Mouse (Mus musculus): ENCODE results near the gene Actr1b. TPM values are rescaled to one million over a fixed set of nuclear protein-coding genes. Genes with fewer than 3 reads are reported as not detected.

The Actr1b gene
- polyA plus RNA-seq (2012), result 99.1 and 103 TPM in 2 replicates

DNA sequence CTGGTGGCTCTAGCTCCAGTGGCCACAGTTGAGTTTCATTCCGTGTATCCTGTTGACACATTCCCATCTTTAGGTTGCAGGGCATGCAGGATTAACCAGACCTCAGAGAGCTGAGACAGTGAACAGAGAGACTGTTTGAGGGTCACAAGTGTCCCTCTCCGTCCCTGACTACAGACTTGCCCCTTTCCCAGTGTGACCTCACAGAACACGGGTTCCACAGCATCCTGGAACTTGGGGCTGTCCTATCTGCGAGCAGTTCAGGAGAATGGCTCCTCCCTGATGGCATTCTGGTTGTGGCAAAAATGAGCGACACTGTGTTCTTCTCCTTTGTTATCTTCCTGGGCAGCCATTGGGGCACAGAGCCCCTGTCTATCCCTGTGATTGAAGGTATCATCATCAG lies at the start of gene Actr1b:
Actr1b (minus strand) TSS at position 112 of the 400 bp plus-strand sequence.
- no peak for TF ChIP-seq GATA1 (IDR thresholded peaks at IDR 0.05; ENCODE audit: low read length)

GRCm38 (mm10) chr1:36761568-36761967 lies 47.3 kb upstream of the Actr1b start, which contains the start of gene Zap70:
Zap70 (plus strand) TSS chr1:36761798.
- TF ChIP-seq GATA1 (IDR thresholded peaks at IDR 0.05; ENCODE audit: low read length), result no peak

DNA sequence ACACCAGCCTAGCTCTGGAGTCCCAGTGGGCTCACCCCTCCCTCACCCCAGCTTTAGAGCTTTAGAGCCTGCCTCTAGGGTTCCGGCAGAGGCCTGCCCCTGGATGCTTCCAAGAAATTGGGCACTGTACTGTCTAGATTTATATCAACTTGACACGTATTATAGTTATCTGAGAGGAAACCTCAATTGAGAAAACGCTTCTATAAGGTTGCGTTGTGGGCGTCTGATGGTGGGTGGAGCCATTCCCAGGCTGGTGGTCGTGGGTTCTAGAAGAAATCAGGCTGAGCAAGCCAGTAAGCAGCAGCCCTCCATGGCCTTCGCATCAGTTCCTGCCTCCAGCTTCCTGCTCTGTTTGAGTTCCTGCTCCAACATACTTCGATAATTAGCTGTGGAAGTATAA lies 46.8 kb upstream of the Actr1b start:
- no peak for TF ChIP-seq GATA1 (IDR thresholded peaks at IDR 0.05; ENCODE audit: low read length)

GRCm38 (mm10) chr1:36760401-36760800 lies 46.2 kb upstream of the Actr1b start:
- no peak for TF ChIP-seq GATA1 (IDR thresholded peaks at IDR 0.05; ENCODE audit: low read length)

DNA sequence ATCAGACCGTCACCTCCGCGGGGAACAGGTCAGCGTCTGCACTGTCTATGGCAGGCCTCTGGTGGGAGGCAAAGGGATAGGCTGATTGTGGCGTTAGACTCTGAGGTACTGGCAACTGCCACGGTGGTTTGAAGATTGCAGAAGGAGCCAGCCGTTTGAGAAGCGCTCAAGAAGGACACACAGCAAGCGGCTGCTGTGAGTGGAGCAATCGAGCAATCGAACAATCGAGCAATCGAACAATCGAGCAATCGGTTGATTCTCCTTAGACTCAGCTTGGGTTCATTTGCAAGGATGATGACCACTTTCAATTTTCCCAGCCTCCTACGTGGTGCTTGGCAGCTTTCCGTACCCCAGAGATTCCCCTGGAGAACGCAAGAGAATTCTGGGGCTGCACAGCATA lies 44.9 kb upstream of the Actr1b start:
- no peak for TF ChIP-seq GATA1 (IDR thresholded peaks at IDR 0.05; ENCODE audit: low read length)

DNA sequence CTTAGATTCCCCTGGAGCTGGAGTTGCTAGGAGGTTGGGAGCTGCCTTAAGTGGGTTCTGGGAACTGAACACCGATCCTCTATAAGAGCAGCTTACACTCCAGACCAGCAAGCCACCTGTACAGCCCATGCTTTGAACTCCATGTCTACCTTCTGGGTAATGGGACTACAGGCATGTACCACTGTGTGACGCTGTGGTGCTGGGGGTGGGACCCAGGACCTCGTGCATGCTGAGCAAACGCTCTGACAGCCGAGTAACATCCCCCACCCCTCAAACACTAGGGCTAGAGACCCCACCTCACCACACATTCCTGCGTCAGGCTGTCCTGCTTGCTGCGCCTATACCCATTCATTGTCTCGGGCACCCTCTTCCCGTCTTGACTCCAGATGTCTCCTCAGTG lies 44.3 kb upstream of the Actr1b start:
- no peak for TF ChIP-seq GATA1 (IDR thresholded peaks at IDR 0.05; ENCODE audit: low read length)

- no peak for TF ChIP-seq GATA1 (IDR thresholded peaks at IDR 0.05; ENCODE audit: low read length)
Observed at GRCm38 (mm10) chr1:36753932-36754675, 39.9 kb upstream of the Actr1b start.

DNA sequence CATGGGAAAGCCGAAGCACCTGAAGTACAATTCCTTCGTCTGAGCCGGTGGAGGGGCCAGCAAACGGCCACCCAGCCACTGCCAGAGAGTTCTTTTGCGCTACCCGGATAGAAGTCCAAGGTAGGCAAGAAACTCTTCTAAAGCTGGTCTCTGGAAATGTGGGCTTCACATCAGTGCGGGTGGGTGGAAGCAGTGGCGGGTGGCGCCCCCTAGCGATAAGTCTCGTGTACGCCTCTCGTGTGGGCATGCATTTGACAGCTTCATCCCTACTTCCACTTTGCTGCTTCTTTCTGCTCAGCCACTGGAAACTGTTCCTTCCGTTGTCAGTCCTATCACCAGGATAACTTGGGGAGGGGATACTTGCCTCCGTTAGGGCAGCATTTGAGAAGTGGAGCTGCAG lies 32.2 kb upstream of the Actr1b start:
- no peak for TF ChIP-seq GATA1 (IDR thresholded peaks at IDR 0.05; ENCODE audit: low read length)

DNA sequence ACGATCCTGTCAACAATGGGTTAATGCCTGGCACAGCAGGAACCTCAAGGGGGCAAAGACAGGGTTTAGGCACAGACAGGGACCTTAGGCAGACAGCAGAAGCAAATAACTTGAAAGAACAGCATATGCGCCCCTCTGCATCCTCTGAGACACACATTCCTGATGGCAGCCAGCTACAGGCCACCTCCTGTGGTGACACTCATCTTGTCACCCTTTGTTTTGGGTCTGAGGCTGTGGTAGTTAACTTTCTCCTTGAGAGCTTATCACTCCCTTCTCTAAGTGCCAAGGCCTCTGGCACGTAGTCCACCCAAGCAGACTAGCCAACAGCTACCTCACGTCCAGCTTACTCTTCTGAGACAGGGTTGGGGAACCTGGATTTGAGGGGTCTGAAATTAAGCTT lies 31.4 kb upstream of the Actr1b start:
- no peak for TF ChIP-seq GATA1 (IDR thresholded peaks at IDR 0.05; ENCODE audit: low read length)

- TF ChIP-seq GATA1 (IDR thresholded peaks at IDR 0.05; ENCODE audit: low read length), result no peak
Observed at GRCm38 (mm10) chr1:36744268-36744944, 30.2 kb upstream of the Actr1b start.

GRCm38 (mm10) chr1:36743046-36743445 lies 28.8 kb upstream of the Actr1b start:
- TF ChIP-seq GATA1 (IDR thresholded peaks at IDR 0.05; ENCODE audit: low read length), result no peak

GRCm38 (mm10) chr1:36739231-36739630 lies 25.0 kb upstream of the Actr1b start:
- TF ChIP-seq GATA1 (IDR thresholded peaks at IDR 0.05; ENCODE audit: low read length), result no peak

DNA sequence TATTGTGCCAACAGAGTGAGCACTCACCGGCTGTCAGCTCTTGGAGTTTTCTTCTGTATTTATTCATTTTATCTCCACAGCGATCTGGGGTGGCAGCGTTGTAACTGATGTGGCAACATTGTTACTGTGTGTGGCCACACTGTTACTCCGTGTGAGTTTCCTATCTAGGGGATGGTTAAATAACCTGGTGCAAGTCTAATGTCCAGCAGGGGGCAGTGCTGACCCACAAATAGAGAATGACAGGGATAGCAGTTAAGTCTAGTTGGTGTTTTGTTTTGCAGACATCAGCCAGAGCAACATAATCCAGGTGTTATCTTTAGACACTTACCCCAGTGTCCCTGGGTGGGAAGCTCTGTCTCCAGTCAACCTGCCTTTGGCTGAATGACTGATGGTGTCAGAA lies 23.1 kb upstream of the Actr1b start:
- no peak for TF ChIP-seq GATA1 (IDR thresholded peaks at IDR 0.05; ENCODE audit: low read length)

DNA sequence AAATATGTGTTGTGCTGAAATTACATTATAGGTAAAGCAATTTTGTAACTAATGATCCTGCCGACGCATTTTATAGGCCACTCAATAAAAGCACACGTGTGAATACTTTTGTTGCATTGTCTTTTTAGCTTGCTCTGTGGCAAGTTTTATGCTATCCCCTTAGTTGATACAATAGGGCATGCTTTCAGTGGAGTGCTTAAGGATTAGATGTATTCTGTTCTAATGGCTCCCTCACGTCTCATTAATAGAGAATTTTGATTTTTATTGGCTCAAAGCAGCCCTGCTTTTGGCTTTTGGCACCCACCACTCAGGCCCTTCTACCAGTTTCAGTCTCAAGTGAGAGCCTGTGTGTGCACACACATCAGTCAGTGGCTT lies 9.8 kb upstream of the Actr1b start:
- no peak for TF ChIP-seq GATA1 (IDR thresholded peaks at IDR 0.05; ENCODE audit: low read length)

- no peak for TF ChIP-seq GATA1 (IDR thresholded peaks at IDR 0.05; ENCODE audit: low read length)
Observed at GRCm38 (mm10) chr1:36723146-36724056, 9.2 kb upstream of the Actr1b start.

- TF ChIP-seq GATA1 (IDR thresholded peaks at IDR 0.05; ENCODE audit: low read length), result no peak
Observed at GRCm38 (mm10) chr1:36718786-36719185, 4.6 kb upstream of the Actr1b start.

Data from G1E-ER4 (cell line).